Mouse (Mus musculus) heart, postnatal 14 days (tissue): ENCODE data around the gene Rabl6. TPM values are rescaled to one million over a fixed set of nuclear protein-coding genes. Genes with fewer than 3 reads are reported as not detected.

Experiments
- DNase-seq, 2 experiments: peaks; one replicate each; pipeline ENCODE4 v3.0.0; 2021 to 2022
- intact Hi-C: fragments of 180-260 bp; cut with DNase I; formaldehyde crosslinking; loops from one replicate; pipeline ENCODE4 v1.15.1; 2025
- long read RNA-seq, 2 experiments: library from polyadenylated mRNA; stranded (forward); transcript quantifications; one replicate each; pipeline ENCODE4 v2.0.0; 2021
- total RNA-seq, 2 experiments: library from RNA; stranded (reverse); gene quantifications; 2 replicates each; pipeline ENCODE4 v1.2.3; 2021

The Rabl6 gene
- 10 to 100 TPM; 48.1 to 49.7 TPM for total RNA-seq
- long read RNA-seq, experiment 1, transcript Rabl6-201 (15 exons, 3,230 nt) = major isoform, 37 of 57 reads
- long read RNA-seq, experiment 1, partial matches to known transcripts = 19 of 57 reads
- long read RNA-seq, experiment 1, other reads (novel, unspliced or antisense) = 1 of 57 reads
- long read RNA-seq, experiment 2, transcript Rabl6-201 (15 exons, 3,230 nt) = major isoform, 39 of 59 reads
- long read RNA-seq, experiment 2, partial matches to known transcripts = 16 of 59 reads
- long read RNA-seq, experiment 2, other reads (novel, unspliced or antisense) = 4 of 59 reads

DNA sequence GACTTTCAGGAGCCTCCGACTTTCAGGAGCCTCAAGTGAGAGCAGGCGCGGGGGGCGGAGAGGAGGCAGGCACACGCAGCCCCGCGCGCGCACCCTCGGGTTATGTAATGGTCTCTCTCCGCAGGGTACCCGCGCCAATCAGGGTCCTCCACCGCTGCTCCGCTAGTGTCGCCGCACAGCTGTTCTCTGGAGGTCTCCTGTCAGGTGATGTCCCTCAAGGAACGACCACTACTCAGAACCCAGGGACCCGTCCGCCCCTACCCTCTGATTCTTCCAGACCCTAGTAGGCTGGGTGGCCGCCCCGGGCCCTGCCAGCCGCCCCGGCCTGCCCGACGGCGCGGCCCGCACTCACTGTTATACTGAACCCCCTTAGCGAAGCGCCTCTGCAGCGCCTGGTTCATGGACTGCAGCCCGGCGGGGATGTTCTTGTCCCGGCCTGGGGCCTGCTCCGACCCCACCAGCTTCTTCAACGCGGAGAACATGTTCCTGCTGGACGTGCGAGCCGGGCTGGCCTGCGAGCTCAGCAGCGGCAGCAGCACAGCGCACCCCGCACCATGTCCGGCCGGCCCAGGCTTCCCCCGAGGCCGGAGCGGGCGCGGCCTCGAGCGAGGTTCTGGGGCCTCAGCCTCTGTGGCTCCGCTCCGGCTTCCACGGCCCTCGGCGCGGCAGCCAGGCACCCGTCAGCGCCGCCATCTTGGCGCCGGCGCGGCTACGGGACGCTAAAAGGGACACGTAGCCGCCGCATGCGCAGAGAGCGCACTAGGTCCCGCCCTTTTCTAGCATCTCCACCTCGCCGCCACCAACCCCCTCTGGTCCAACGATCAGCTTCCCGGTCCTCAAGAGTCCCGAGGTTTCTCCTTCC lies at the start of gene Rabl6:
Gene Rabl6 (minus strand): TSS at position 761 of the 862 bp plus-strand sequence.
- intact Hi-C loops = no loop called here
- DNase-seq = peak; percentile 92 to 93

DNA sequence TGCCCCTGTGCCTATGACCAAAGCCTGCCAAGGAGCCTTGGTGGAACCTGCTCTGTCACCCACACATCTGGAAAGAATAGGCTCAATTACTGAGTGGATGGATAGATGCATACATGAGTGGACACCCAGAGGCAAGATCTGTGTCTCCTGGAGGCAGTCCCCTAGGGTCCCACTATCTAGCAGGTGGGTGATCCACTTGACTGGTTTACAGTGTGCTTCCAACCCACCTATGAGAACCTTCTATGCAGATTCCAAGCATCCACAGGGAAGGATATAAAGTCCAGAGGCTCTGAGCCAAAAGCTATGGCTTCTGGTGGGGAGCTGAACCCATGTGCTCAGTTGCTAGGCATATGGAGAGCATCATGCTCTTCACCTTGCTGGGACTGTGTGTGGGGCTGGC lies 49.3 kb upstream of the Rabl6 start, which contains the start of gene Lcn5:
Gene Lcn5 (plus strand): TSS at position 301 of the 400 bp plus-strand sequence.
- no peak for DNase-seq
- intact Hi-C loops = no loop called here

DNA sequence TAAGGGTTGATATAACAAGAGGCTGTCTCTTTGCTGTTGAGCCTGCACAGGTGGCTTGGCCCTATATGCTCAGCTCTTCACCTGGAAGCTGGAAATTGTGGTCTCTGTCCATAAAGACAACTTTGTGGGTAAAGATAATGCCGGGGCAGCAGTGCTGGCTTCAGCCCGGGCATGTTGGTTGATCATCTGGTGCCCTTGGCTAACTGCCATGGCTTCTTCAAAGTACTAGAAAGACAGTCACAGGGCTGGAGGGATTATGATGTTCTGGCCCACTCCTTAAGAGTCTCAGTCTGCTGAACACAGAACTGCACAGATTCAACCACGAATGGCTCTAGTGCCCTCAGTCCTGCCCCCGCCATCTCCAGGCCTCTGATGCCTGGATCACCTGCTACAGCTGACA lies 48.9 kb upstream of the Rabl6 start:
- intact Hi-C loops = no loop called here
- peak in 1 of 2 experiments; percentile 26 for DNase-seq

DNA sequence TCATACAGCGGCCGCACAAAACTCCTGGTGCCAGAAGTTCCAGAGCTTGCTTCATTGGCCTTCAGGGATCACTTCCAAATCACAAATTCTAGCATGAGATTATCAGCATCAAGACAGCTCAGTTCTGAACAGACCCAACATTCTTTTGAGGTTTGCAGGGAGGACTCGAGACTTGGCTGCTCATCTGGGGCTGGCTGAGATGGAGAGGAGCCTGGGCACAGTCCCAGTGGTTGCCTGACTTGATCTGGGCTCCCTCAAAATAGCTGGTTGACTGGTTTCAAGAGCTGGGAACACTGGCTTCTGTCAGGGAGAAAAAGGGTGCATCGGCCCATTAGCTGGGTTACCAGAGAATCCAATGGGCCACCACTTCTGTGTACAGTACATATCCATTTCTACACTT lies 48.4 kb upstream of the Rabl6 start:
- intact Hi-C loops = no loop called here
- DNase-seq = peak; percentile 39 to 65

DNA sequence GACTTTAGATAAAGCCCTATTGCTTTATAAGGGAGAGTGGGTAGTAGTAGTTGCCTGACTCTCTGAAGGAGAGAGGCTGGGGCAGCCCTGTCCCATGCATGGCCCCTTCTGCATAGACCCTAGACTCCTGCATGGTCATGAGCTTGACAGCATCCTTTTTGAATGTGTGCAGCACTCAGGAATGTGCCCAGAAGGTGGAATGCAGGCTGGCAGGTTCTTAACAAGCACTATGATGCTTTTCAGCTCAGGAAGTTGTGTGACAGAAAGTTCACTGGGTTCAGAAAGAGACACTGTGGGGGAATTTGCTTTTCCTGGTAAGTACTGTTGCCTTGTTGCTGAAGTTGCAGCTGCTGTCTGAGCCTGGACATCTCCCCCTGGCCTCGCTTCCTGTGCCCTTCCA lies 46.2 kb upstream of the Rabl6 start:
- intact Hi-C loops = no loop called here
- DNase-seq = no peak

DNA sequence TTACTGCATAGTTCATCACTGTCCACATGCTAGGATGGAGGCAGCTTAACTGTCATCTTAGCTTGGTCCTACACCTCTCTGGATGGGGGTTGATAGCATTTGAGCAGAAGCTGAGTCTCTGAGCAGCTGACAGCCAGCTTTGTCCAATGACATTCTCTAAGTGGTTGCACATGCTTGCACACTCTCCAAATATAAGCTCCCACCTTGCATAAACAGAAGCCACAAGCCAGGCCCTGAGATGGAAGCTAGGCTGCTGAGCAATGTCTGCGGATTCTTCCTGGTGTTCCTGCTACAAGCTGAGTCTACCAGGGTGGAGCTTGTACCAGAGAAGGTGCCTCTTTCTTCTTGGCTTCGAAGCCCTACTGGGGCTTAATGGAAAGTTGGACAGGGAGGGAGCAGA lies 44.6 kb upstream of the Rabl6 start, which contains the start of gene Lcn8:
Gene Lcn8 (plus strand): TSS at position 219 of the 400 bp plus-strand sequence.
- intact Hi-C loops = no loop called here
- no peak for DNase-seq

DNA sequence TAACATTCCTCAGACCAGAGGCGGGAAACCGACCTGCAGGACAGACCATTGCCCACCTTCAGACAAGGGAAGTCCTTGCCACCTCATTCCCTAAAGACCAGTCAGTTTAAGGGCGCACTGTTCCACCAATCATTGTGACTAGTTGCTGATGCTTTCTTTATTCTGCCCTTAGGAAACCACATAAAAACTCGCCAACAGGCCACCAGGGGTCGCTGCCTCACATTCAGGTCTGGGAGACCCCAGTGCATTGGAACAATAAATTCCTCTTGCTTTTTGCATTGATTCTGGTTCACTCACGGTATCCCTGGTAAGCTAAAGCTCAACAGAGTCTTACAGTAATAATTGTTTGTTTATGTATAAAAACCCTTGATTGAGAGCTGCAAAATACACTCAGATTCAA lies 31.6 kb upstream of the Rabl6 start:
- intact Hi-C loops = no loop called here
- DNase-seq = peak; percentile 49 to 63

DNA sequence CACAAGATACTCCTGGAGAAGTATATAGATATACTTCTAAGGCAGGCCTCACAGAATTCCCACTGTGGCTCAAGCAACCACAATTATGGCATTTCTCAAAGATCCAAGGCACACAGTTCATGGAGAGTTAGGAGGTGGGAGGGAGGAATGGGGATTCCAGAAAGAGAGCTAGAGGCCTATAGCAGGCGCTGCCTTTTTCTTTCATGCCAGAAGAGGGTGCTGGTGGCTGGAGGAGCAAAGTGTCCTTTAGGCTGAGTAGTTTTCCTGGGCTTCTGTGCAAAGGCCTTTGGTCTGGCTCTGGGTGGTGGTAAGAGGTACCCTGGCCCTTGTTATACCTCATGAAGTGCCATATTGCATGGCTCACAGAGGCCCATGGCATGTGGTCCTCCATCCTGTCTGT lies 25.7 kb upstream of the Rabl6 start:
- no peak for DNase-seq
- intact Hi-C loops = no loop called here

DNA sequence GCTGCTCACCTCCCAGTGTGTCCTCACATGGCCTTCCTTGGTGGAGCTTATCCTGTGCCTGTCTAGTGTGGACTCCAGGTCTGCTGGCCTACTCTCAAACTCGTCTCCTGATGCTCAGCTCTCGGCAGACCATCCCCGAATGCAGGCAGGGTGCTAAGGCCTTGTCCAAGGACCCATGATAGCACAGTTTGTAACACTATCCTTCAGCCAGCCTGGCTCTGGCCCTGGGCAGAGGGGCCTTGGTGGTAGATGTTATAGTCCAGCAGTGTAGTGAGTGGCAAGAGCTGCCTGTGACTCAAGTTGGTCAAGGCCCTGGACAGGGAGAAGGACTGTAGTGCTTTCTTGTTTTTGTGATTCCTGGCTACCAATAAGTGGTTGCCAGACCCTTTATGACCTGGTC lies 25.3 kb upstream of the Rabl6 start:
- intact Hi-C loops = no loop called here
- DNase-seq = no peak

DNA sequence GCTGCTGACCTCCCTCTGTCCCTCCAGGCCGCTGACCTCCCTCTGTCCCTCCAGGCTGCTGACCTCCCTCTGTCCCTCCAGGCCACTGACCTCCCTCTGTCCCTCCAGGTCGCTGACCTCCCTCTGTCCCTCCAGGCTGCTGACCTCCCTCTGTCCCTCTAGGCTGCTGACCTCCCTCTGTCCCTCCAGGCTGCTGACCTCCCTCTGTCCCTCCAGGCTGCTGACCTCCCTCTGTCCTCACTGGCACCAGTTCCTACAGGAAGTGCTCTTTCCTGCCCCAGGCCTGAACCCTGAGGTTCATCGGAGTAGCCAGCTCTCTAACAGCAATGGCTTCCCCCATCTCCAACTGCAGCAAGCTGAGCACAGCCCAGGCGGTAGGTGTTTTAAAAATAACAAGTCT lies 20.4 kb upstream of the Rabl6 start:
- intact Hi-C loops = no loop called here
- peak in 1 of 2 experiments; percentile 11 for DNase-seq

DNA sequence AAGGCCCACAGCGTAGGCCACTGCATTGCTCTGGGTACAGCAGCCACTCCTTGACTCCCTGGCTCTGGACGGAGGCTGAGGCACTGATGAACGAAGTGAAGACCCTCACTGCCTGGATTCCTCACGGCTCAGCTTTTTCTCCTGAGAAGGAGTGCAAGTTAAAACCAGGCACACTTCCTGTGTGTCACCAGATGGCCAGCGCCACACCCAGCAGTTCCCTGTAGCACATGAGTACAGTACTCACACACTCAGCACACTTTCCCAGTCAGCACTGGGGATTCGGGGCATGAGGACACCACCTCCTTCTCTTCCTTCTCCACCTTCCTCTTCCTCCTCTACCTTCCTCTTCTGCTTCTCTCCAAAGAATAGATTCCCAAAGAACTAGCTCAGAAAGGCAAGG lies 19.5 kb upstream of the Rabl6 start, which contains the start of gene Fcna:
Gene Fcna (minus strand): TSS at position 220 of the 400 bp plus-strand sequence.
- intact Hi-C loops = no loop called here
- no peak for DNase-seq

DNA sequence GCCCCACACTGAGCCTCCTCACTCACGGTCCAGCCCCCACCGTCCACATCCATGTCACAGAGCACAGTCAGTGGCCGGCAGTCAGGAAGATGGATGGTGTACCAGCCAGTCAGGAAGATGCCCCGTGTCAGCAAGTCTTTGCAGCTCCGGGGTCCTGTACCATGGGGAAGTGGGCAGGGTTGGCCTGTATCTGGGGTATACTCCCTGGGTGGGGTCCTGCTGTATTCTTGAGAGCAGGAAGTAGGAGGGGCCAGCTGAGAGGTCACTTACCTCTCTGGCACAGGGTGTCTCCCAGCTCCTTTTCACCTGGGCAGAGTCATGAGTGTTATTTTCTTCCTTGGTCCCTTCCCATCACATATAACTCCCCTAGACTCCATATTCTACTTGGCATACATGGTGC lies 17.7 kb upstream of the Rabl6 start:
- intact Hi-C loops = no loop called here
- DNase-seq = no peak

DNA sequence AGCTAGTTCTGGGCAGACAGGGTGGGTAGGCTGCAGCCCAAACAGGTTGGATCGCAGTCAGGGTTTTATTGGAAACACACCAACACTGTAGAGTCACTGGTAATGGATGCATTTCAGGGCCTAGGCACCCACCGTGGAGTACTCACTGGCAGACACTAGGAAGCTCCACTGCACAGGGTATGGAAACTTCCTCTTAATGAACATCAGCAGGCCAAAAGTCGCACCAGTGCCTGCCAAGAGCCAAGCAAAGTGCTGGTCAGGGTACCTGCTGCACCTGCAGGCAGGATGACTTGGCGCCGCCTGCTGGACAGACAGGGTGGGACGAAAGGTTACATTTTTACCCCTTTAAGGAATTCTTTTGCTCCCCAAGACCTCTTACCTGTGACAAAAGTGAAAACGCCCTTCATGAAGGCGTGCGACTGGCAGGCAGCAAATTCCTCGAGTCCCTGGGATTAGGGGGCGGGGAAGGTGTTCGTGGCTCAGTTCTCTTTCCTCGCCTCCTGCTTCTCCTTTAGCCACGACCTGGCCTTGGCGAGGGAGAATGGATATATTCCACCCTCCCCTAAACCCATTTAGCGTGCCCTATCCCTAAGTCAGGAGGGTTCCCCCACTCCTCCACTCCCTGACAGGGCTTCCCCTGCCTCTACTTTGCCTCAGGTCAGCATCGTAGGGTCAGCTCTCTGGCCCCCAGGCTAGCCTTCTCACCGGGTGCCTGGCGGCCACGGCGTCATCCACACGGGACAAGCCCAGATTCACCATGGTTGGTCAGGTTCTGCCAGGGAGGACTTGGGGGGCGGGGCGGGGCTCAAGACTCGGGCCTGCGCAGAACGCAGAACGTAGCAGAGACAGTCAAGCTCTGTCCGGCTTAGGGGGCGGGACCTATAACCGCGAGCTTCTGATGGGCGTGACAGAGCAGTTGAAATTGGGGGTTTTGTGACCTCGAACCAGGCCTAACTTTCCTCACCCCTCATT lies 13.2 kb upstream of the Rabl6 start, which contains the start of gene Tmem141:
Gene Tmem141 (minus strand): TSS at position 777 of the 972 bp plus-strand sequence.
- DNase-seq = peak; percentile 84 to 89
- intact Hi-C loops = no loop called here

DNA sequence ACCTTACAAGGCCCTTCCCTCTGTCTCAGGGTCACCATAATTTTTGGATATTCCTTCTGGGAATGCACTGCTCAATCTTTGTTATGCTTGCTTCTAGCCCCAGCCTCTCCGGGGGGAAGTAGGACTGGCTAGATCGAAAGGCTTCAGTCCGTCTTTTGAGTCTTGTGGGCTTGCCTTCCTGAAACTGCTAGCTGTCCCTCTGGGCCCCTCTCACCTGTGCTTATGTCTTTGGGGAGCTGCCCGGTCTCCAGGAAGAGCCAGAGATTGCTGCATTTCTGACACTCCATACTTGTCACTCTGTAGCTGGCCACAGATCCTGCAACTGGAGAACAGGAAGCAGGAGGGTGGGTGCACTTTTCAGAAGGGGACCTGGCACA lies 12.5 kb upstream of the Rabl6 start:
- DNase-seq = no peak
- intact Hi-C loops = no loop called here

DNA sequence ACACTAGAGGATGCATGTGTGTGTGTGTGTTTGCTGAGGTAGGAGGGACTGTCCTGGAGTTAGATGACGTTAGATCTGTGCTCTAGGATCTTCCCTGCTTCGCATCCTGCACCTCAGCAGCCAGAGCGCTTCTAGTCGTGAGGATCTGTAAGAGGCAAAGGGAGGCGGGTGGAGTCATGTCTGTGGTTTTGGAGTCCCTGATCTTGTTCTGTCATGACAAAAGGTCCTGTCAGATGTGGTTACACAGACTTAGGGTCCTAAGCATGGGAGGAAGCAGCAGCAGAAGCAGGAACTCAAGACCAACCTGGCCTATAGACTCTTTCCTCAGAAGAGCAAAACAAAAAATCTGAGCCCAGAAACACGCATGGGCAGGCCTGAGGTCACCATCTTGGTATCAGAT lies 12.1 kb upstream of the Rabl6 start:
- DNase-seq = no peak
- intact Hi-C loops = no loop called here

DNA sequence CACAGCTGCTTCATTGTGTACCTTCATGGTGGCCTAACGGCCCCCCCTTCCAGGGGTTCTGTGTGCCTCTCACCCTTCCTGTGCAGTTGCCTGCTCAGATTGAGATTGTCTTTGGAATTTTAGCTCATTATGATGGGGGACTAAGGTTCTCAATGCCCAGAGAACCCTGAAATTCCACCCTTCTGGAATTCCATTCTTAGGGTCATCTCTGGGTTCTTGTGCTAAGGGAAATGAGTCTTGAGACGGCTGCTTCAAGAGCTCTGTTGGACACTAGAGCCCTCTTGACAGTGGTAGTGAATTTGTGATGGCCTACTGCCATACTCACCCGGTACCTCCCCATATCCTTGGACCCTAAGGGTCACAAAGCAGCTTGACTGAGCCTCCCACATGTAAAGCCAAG lies 9.3 kb upstream of the Rabl6 start, which contains the start of gene Ccdc183:
Gene Ccdc183 (minus strand): TSS at position 101 of the 400 bp plus-strand sequence.
- DNase-seq = no peak
- intact Hi-C loops = no loop called here

DNA sequence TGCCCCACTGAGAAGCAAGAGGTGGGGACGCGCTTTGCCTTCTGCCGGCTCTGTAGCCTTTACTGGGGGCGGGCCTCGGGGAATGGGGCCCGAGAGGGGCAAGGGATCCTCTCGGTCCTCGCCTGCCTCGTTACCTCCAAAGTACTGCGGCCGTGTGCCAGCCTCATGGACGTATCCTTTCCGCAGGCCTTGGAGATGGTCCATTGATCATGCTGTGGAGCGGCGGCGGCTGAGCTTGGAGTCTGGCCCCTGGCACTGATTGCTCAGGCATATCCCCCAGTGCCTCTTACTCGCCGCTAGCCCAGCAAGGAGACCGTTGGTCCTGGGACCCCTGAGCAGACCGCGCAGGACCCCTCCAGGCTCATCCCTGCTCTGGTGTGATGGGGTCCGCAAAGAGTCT lies 8.1 kb upstream of the Rabl6 start:
- intact Hi-C loops = no loop called here

DNA sequence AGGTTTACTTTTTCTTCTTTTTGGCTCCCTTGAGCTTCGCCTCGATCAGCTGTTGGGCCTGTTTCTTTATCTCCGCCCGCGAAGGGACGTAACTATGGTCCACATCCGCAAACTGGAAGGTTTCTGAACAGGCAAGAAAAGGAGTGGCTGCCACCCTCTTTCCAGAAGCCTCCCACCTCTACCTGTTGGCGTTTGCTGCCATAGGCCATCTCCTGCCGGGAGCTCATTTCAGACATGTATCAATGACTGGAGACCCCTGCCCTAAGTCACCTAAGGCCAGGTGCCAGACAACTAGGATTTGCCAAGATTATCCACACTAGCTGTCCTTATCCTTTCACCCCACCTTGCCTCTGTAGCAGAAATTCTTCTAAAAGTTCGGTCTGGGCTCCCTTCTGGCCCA lies 350 bp upstream of the Rabl6 start:
- intact Hi-C loops = no loop called here

More for the DNA sequence above, 8.1 kb upstream of the Rabl6 start:
- no peak for DNase-seq

DNA sequence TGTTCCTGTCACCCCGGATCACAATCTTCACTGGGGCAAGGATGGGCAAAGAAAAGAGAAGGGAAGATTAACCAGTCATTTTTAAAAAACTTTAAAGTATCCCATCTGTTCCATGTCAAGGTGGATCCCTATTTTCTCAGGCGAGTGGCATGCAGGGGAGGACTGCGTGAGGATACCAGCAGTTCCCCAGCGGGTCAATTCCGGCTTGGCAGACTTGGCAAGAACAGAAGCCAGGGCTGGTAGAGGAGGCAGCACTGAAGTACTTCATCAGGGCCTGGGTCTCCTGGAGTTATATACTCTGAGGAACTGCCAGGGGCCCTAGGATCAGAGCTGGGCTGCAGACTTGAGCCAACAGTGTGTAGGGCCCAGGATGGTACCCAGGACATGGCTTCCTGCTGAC lies 5.8 kb downstream of the Rabl6 start:
- intact Hi-C loops = no loop called here

More for the DNA sequence above, 350 bp upstream of the Rabl6 start:
- DNase-seq = no peak

DNA sequence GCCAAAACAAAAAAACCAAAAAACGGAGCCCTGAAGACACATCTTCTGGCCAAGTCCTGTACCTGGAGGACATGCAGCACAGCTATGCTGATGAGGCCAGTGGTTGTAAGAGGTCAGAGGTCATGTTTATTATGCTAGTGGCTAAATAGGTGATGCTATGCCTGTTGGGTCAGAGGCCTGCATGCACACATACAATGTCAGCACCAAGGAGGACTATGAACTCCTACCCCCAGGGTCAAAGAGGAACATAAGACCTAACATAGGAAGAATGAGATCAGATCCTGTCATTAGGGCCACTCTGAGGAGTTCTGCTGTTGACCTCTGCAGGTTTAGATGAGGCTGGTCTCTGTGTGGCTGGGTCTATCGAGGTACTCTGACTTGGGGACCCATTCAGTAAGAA lies 8.3 kb downstream of the Rabl6 start:
- intact Hi-C loops = no loop called here

More for the DNA sequence above, 5.8 kb downstream of the Rabl6 start:
- no peak for DNase-seq

More for the DNA sequence above, 8.3 kb downstream of the Rabl6 start:
- no peak for DNase-seq
